Mouse (Mus musculus): ENCODE data around the gene Ypel5.

Gene Ypel5

DNA sequence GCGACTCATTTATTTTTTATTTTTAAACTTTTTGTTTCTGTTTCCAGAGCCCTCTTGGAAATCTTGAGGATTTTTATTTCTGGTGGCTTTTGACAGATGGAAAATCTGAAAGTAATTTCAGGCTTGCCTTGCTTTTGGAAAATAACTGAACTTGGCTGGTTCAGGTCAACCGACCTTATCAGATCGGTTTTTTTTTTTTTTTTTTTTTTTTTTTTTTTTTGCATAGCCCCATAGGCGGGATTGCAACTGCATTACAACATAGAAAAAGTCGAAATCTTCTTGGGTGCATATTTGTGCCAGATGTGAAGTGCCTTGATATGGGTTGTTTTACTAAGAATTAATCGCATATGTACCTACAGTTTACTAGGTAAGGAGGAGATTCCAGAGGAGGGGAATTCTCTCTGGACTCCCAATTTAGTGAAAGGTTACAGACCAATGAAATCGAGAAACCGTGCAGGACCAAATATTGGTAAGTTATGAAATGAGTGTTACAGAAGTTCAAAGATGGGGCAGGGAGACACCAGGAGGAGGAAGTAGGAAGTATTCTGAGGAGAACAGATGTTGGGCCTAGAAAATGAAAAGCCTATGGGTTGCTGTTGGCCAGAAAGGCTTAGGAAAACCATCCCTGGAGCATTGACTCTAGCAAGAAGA lies 1.7 kb downstream of the Ypel5 start:
- intact Hi-C loops (cut with DNase I), result no loop called here

DNA sequence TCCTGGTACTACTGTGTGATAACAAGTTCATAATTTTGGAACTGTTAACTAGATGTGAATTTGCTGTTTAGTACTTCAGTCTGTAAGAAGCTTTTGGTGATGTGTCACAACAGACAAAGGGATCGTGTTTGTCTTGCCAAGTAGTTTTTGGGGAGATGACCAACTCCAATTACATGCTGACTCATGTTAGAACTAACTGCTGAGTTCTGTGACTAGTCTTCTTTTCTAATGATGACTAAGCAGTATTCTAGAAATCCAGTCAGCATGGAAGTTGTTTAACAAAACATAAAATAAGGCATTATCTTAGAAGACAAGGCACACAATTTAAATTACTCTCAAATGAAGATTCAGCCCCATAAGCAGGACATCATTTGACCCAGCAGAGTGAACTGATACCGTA lies 2.7 kb downstream of the Ypel5 start:
- intact Hi-C loops (cut with DNase I), result no loop called here

DNA sequence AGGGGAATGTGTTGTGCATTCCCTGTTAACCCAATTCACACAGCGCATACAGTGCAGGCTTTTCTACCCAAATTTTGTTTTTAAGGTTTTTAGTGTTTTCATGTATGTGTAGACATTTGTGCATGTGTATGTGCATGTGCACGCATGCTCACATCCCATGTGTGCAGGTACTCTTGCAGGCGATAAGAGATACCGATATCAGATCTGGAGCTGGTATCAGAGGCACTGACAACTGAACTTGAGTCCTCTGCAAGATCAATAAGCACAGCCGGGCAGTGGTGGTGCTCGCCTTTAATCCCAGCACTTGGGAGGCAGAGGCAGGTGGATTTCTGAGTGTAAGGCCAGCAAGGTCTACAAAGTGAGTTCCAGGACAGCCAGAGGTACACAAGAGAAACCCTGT lies 8.1 kb downstream of the Ypel5 start:
- intact Hi-C loops (cut with DNase I), result no loop called here

DNA sequence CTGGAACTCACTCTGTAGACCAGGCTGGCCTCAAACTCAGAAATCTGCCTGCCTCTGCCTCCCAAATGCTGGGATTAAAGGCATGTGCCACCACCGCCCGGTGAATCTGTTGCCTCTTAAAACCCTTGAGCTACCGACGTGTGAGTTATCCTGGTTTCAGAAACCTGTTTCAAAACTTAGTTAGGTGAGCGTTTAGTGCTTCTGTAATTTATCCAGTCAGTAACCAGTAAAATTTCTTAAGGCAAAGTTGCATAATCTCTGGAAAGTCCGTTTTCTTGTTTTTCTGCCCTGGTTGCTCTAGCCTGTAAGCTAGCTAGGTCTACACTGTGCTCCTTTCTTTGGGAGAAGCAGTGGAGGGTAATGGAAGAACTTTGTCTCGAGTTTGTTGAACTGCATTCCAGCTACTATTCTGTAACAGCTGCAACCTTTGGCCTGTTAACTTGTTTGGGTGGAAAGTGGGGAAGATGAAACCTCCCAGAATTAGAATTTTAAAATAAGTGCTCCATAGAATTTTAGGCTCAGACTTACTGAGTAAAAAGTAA lies 8.8 kb downstream of the Ypel5 start:
- intact Hi-C loops (cut with DNase I), result no loop called here

DNA sequence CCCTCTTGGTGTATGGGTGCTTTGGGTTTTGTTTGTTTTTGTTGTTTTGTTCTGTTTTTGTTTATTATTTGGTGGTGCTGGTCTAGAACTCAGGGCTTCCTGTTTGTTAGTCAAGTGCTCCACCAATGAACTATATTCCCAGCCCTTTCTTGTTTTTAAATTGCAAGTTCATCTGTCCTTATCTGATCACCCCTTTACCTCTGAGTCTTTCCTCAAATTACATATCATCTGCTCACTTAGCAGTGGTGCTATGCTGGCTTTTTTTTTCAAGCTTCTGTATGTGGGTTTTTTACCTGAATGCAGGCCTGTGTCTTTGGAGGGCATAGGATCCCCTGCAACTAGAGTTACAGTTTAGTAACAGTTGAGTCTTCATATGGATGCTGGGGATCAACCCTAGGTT lies 9.3 kb downstream of the Ypel5 start:
- intact Hi-C loops (cut with DNase I), result no loop called here

DNA sequence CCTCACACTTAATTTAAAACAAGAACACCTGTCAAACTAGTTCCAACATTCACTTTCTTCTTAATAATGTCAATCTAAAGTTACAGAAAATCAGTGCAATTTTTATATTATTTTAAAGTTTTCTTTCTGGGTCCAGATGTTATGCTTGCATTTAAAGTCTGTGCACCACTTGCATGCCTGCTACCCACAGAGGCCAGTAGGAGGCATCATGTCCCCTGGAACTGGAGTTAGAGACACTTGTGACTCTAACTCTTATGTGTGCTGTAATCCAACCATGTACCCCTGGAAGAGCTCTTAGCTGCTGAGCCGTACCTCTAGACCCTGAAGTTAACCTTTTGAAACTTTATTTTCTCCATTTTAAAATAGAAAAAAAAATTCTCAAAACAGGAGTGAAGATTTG lies 19.0 kb downstream of the Ypel5 start:
- intact Hi-C loops (cut with DNase I), result no loop called here

DNA sequence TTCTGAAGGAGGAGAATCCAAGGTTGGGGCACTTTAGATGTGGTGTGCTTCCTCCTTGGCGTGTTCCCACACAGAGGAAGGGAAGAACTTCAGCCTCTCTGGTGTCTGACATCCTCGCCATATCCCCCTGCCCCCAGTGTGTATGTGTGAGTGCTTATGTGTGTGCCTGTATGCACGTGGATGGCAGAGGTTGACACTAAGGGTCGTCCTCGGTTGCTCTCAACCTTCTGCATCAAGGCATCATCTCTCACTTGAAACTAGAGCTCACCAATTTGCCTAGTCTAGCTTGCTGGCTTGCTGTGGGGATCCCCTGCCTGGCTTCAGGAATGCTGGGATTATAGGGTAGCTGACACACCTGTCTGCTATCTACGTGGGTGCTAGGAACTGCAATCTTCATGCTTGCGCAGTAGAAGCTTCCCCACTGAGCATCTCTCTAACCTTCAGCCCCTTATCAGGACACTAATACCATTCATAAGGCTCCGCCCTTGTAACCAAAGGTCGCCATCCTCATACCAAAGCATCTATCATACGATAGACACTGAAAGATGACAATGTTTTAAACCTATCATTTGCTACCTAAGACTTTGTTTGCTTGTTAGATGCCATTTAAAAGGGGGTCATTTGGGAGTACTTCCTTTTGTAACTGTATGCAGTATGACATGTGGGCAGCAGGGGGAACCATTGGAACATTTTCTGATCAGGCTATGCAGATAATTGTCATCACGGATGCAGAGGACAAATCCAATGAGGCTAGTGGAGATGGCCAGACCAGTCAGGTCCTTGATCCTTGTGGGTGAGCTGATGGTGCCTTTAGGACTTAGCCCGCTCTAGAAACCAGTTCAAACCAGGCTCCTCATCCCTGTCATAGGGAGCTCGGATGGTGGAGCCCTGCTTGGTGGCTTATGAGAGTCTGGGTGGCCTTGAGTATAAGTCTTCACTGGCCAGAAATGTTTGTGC lies 21.7 kb downstream of the Ypel5 start:
- intact Hi-C loops (cut with DNase I), result loop anchor here (2.0 kb wide), 1 partner anchor 443 kb away; no protein-coding TSS in a partner anchor

DNA sequence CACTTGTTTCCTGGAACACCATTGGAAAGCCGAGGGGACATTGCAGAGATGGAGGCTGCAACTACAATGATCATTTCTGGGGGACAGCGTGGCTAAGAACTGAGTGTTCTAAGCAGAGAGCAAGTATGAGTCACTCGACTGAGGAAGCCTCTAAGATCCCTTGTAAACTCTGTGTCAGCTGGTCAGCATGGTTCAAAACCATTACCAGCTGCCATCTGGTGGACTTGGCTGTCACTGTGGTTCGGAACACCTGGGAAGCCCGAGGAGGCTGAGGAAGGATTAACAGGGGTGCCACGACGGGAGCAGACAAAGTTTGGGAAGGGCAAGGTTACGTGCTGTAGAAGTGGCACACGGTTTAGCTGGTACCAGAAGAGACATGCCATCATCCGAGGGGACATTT lies 27.0 kb downstream of the Ypel5 start:
- intact Hi-C loops (cut with DNase I), result no loop called here

DNA sequence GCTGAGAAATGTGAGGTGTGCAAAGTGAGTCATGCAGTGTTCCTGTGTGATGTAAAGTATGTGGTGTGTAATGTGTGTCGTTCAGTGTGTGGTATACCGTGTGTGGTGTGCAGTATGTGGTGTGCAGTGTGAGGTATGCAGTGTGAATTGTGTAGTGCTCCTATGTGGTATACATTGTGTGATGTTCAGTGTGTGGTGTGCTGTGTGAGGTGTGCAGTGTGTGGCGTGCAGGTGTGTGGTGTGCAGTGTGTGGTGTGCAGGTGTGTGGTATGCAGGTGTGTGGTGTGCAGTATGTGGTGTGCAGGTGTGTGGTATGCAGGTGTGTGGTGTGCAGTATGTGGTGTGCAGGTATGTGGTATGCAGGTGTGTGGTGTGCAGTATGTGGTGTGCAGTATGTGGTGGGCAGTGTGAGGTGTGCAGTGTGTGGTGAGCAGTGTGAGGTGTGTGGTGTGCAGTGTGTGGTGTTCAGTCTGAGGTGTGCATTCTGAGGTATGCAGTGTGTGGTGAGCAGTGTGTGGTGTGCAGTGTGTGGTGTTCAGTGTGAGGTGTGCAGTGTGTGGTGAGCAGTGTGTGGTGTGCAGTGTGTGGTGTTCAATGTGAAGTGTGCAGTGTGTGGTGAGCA lies 30.5 kb downstream of the Ypel5 start:
- intact Hi-C loops (cut with DNase I), result no loop called here

DNA sequence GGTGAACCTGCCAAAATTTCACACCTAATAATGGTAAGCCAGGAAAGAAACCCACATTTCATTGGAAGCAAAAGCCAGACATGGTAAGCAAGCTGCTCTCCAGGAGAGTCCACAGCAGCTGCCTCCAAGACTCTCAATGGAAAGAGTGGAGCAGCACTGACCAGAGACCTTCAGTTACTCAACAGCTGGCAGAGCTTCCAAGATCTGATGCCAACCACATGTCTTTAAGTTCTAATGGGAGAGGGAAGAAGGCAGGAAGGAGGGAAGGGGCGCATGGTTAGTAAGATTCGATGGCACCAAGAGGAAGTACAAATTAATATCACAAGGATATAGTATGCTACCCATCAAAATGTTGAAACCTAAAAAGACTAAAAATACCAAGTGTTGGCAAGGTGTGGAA lies 31.9 kb downstream of the Ypel5 start:
- intact Hi-C loops (cut with DNase I), result no loop called here

DNA sequence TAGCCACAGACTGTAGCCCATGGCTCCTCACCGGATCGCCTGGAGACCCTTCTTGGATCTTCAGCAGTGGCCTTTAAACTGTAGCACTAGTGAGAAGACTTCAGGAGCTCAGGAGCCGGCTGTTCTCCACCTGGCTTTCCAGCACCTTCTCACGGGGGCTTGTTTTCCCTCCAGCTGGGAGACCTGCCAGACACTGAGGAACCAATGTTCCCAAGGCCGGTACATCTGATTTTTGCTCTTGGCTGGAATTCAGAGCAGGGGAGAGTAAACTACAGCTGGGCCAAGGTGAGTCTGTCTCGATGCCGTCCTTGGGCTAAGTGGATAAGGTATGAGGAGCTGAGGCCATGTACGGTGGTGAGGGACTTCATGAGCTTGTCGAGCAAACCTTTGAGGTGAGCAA lies 42.7 kb downstream of the Ypel5 start:
- intact Hi-C loops (cut with DNase I), result no loop called here

DNA sequence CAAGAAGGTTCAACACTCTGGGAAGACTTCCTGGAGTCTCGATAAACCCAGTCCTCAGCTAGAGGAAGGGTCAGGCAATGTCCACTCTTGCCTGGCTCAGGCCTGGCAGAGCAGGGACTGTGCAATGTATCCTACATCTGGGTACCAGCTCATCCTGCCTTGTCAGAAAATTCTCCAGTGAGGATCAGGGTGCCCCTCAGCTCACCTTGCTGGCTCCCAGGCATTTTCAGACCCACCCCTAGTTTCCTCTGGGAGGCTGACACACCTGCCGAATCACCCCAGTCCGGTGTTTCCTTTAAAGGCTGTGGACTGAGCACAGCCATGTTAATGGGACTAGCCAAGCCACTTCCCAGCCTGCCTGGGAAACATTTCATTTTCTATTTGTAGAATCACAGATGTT lies 43.9 kb downstream of the Ypel5 start:
- intact Hi-C loops (cut with DNase I), result no loop called here

DNA sequence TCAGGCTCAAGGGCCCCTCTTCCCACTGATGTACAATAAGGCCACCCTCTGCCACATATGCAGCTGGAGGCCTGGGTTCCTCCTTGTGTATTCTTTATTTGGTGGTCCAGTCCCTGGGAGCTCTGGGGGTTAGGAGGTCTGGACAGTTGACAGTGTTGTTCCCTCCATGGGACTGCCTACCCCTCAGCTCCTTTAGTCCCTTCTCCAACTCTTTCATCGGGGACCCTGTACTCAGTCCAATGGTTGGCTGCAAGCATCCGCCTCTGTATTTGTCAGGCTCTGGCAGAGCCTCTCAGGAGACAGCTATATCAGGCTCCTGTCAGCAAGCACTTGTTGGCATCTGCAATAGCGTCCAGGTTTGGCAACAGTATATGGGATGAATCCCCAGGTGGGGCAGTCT lies 44.8 kb downstream of the Ypel5 start:
- intact Hi-C loops (cut with DNase I), result no loop called here

DNA sequence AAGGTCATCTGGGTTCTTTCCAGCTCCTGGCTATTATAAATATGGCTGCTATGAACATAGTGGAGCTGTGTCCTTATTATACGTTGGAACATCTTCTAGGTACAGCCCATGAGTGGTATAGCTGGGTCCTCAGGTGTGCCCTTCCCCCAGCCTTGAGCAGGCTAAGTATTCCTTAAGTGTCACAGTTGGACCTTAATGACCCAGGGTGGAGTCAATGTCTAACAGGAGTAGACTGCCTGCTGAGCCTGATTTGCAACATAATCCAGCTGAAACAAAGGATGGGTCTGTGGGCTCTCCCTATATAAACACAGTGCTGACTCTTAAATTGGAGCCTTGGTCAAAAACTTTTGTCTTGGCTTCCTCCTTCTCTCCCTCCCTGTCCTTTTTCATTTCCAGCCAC lies 45.6 kb downstream of the Ypel5 start:
- intact Hi-C loops (cut with DNase I), result no loop called here

DNA sequence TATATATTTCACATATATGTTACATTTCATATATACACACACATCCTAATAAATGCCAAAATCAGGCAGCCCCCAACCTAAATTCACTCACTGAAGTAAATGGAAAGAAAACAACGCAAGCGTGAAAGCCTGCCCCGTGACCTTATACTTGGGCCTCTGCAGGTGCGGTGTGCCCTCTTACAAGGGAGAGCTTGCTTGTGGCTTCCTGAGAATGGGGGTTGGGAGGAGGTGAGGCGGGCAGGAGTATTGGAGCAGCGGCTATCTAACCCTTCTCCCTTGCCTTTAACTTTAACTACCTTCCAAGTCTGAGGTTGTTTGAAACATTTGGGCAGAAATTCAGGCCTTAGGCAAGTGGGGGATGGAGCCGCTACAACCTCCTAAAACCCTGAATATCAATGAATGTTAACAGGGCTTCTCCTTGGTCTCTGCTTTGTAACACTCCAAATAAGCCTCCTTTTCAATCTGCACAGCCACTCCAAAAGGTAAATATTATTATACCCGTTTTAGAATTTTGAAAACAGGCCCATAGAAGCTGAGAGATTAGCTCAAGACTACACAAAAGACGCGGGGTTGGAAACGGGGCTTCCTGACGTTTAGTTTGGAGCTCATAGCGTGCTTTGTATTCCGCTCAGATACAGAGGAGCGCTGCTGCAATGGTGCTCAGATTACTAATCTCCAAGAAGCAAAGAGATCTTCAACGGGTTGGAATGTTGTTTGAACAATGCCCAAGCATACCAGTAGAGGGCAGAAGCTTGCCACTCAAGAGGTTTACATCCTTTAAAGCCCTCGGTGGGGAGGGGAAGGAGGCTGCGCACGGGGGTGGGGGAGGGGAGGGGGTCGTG lies 53.5 kb downstream of the Ypel5 start:
- intact Hi-C loops (cut with DNase I), result loop anchor here (2.0 to 10.0 kb wide), 2 partner anchors 119 to 405 kb away; no protein-coding TSS in a partner anchor

DNA sequence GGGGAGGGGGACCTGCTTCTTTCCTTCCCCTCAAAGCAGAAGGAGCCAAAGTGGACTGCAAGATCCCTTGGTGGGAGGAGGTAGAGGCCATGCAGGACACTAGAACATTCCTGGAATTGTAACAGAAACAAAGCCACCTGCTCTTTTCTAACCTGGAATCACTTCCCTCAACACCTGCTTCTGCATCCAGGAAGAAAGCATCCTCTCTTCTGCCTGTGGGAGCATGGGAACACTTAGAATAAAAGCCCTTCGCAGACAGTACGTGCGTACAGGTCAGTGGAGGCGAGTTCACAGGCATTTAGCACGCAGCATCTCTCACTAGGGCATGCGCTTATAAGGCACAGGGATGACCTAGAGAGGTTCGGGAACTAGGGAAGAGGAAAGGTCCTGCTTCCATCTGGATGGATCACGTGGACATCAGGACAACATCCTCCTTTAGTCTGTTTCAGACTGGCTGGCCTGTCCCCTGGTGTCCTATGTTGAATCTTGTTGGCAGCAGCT lies 54.2 kb downstream of the Ypel5 start:
- intact Hi-C loops (cut with DNase I), result loop anchor here (2.0 to 10.0 kb wide), 2 partner anchors 118 to 404 kb away; no protein-coding TSS in a partner anchor

DNA sequence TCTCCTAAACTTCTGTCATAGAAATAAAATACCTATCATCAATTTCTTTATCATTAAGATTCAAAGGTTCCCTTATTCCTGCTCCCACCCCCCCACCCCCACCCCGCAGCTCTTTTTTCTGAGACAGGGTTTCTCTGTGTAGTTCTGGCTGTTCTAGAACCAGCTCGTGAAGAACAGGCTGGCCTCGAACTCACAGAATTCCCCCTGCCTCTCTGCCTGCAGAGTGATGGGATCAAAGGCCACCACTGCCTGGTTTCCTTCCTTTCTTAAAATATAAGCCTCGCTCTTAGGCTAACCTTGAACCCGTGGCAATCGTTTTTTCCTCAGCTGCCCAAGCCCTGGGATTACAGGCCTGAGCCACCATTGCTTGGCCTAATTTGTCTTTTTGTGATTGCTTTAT lies 55.3 kb downstream of the Ypel5 start:
- intact Hi-C loops (cut with DNase I), result loop anchor here (2.0 to 10.0 kb wide), 2 partner anchors 117 to 403 kb away; no protein-coding TSS in a partner anchor

DNA sequence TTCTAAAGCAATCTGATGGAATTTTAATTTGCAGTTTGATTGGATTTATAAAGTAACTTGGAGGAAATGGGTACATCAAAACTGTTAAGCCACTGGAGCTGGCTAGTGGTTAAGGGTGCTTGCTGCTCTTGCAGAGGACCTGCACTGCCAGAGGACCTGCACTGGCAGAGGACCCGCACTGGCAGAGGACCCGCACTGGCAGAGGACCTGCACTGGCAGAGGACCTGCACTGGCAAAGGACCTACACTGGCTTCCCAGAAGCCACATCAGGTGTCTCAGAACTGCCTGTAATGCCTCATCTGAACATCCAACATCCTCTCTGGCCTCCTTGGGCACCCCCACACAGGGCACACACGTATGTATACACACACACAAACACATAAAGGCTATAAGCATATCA lies 59.3 kb downstream of the Ypel5 start:
- intact Hi-C loops (cut with DNase I), result loop anchor here (10.0 kb wide), 1 partner anchor 399 kb away; no protein-coding TSS in a partner anchor

DNA sequence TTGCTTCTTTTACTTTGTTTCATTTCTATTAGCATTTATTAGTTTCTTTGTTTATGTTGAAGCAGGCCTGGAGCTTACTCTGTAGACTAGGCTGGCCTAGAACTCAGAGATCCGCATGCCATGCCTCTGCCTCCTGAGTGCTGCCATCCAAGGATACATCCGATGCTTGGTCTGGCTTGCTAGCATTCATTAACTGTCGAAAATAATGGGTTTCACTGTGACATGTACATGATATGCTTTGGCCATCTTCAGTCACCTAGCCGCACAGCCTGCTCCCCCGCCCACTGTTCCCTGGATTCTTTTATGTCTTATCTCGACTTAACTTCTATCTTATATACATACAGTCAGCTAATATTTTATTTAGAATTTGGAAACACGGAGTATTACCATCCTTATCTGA lies 60.8 kb downstream of the Ypel5 start:
- intact Hi-C loops (cut with DNase I), result loop anchor here (10.0 kb wide), 1 partner anchor 398 kb away; no protein-coding TSS in a partner anchor

DNA sequence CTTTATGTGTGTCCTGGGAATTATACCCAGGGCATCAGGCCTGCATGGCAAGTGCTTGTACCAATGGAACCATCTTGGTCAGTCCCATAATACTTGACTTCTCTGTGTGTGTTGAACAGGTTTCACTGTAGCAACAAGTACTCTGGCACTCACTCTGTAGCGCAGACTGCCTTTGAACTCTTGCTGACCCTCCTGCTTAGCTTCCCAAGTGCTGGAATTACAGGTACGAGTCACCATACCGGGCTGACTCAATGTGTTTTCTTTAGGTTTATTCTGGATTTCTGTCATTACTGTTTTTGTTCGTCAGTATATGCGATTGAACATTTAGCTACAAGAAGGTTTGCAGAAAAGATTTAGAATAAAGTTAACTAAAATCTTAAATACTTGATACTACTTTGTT lies 61.7 kb downstream of the Ypel5 start:
- intact Hi-C loops (cut with DNase I), result loop anchor here (10.0 kb wide), 1 partner anchor 397 kb away; no protein-coding TSS in a partner anchor
